Mouse (Mus musculus): ENCODE results near the gene Coro1c. TPM values are rescaled to one million over a fixed set of nuclear protein-coding genes. Genes with fewer than 3 reads are reported as not detected.

Gene Coro1c
- total RNA-seq, 1 experiment from 2014 or later: 52.9 TPM

DNA sequence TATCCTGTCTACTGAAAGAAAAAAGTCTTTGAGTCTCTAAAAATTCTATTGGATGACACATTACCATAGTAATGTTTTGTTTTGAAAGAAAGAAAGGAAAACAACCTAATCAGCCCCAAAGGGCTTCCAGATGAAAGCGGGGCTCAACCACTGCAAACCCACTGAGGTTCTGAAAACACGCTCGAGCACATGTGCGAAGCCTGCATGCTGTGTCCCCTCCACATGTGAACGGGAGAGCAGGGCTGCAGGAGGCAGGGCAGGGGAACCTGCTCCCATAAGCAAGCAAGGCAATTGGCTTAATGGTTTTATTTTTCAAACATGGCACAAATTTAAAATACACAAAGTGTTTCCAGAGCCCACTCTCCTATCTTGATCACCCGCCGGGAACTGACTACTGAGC lies 51.9 kb downstream of the Coro1c start:
- DNase-seq: no peak

DNA sequence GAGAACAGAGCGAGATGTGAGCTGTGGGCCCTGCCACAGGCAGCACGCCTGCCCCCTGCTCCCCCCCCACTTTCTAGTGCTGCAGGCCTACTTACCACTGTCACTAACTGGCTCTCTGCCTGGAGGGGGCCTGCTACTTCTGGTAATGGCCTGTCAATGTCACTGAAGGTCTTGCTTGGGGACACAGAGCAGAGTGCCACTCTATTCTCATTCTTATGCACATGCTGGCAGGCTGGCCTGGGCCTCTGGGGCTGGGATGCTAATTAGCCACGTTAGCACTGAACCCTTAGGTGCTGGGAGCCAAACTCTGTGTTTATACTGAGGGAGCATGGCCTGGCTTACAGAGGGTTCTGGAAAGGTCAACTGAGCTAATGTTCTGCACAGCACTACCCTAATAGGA lies 52.9 kb downstream of the Coro1c start:
- DNase-seq: peak; percentile 67

DNA sequence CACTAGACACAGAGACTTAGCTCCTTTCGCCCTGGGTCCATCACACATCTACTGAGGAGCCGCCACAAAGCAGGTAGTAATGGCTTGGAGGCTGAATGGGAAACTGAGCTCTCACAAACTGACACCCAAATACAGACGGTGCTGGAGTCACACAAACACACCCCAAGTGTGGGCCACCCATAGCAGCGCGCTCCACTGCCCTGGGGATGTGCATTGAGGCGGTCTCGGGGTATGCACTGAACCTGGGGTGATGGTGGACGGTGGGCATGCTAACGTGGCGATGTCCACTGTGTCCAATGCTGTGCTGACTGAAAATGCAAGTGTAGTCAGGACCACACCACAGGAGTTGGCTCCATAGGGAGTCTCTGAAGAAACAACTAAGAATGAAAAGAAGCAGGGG lies 53.4 kb downstream of the Coro1c start:
- no peak for DNase-seq

DNA sequence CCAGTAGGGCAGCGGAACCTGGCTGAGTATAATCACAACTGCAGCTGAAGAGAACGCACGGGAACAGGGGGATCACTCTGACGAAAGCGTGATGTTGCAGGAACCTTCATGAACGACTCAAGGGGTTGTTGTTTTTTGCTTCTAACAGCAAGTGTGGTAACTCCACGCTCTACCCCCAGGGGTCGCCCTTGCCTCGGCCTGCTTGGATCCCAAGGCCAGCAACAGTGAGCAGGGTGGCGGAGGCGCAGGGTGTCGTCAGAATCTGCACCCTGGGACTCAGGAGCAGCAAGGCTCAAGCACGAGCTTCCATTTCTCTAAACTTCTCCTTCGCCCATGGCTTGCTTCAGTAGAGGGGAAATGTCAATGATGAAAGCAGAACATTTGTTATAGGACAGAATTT lies 54.1 kb downstream of the Coro1c start:
- DNase-seq: peak; percentile 95

DNA sequence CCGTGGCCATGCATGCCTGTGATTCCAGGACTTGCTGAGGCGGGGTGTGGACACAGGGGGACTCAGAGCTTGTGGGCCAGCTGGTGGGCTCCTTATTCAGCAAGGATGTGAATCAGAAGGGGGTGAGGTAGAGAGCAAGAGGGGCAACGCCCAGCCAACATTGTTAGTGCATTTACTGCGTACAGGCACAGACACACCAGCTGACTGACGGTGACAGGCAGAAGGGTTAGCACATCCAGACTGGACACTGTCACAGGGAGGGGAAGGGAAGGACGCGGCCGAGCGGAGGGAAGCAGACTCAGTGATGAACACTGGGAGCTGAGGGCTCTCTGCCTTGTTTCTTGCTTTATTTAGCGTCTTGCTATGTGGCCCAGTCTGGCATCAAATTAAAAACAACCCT lies 55.0 kb downstream of the Coro1c start:
- DNase-seq: no peak

DNA sequence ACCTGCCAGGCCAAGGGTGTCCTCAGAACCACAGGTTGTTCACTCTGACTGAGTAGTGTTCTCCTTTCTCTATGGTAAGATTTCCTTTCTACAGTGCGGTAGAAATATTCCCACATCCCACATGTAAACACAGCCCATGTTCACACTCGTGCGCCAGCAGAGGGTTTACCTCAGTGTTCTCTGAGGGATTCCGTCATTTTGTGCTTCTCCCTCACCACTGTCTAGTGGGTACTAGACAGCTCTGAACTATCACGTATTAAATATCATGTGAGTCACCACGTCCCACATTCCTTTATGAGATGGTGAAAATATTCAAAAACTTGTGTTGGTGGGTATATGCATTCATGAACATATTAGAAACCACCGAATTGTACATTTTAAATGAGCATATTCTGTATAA lies 56.1 kb downstream of the Coro1c start:
- no peak for DNase-seq

DNA sequence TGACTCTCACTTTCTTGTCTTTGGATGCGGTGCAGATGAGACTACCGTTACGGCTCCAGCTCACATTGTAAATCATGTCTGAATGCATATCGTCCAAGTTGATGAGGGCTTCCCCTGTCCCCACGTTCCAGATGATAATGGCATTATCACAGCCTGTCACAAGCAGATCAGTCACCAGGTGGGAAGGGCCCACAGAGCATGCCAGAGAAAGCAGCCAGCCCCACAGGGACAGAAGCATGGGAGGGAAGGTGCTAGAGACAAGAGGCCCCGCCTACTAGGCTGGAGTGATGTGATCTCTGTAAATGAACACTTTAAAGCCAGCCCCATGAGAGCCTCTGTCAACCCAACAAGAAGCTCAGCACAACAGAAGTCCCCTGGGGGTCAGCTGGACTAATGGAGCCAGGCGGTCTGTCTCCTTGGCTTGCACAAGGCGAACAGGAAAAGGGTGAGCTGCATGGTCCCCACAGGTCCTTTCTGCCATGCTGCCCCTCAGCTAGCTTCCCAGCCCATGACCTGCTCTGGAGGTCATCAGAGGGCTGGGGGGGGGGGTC lies 57.8 kb downstream of the Coro1c start:
- no peak for DNase-seq

DNA sequence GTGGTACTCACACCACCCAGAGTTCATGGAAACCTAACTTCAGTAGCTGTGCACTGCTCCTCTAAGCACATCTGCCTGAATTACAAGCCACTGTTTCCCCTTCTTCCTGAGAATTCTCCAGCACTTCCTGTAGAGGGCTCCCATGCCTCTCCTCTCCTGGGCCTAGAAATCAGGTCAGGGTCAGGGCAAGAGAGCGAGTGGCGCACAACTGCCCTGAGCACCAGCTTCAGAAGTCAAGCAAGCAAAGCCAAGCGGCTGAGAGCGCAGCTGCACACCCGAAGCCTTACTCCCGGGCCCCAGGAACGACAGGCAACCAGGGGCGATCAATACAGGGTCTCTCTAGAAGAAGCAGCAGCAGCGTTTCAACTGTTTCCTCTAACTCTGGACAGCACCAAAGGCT lies 60.9 kb downstream of the Coro1c start:
- peak; percentile 66 for DNase-seq

DNA sequence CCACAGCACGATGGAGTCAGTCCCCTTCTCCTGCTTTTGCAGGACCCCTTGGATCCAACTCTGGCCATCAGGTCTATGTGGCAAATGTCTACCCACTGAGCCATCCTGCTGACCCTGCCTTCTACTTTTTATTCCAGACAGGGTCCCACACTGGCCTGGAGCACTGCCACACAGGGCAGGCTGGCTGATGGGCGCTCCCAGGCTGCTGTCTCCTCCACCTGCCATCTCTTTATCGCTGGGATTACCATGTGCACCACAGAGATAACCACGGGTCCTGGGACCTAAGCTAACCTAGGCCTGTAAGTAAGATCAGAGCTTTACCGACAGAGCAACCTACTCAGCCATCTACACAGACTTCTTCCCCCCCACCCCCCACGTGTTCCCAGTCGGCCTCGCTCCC lies 61.9 kb downstream of the Coro1c start:
- DNase-seq: no peak

DNA sequence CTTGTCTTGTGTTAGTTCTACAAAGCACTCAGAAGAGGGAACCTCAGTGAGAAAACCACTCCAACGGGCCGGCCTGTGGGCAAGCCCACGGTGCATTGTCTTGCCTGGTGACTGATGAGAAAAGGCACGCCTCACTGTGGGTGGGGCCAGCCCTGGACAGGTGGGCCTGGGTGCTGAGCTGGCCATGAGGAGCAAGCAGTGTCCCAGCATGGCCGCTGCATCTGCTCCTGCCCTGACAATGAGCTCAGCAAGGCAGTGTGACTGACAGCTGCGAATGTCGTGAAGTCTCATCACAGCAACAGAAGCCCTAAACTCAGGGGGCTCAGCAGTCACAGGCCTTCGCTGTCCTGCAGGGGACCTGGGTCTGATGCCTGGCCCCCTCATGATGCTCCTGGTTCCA lies 62.9 kb downstream of the Coro1c start:
- DNase-seq: no peak

DNA sequence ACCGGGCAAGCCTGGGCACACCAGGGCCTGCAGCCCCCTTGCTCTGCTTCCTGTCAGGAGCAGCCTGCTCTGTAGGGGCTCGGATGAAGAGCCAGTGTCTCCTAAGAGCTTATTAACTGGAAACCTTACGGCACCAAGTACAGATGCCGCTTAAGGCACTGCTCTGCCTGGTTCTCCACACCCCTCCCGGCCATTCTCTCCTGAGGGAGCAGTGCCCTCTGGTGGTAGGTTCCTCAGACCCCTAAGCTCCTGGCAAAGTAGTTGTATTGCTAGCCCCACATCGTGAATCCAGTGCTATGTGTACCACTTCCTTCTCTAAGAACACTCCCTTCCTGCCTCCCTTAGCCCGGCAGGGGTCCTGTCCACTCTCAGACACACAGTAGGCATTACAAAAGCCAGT lies 63.8 kb downstream of the Coro1c start:
- DNase-seq: peak; percentile 87

DNA sequence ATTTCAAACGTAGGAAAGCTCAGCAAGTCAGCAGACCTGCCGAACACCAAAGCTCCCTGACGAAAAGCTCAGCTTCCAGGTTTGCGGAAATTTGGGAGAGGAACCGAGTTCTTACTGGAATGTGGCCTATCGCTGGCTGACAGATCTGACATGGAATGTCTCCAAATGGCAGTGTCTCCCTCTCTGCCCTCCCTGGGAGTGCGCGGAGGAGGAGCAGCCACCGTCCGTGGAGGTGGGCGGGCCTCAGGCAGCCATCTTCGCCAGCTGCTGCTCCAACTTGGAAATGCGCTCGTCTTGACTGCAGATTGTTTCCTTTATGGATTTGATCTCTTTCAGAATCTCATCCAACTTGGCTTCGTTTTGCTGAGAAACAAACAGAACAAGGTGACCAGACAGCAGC lies 64.5 kb downstream of the Coro1c start:
- DNase-seq: no peak

DNA sequence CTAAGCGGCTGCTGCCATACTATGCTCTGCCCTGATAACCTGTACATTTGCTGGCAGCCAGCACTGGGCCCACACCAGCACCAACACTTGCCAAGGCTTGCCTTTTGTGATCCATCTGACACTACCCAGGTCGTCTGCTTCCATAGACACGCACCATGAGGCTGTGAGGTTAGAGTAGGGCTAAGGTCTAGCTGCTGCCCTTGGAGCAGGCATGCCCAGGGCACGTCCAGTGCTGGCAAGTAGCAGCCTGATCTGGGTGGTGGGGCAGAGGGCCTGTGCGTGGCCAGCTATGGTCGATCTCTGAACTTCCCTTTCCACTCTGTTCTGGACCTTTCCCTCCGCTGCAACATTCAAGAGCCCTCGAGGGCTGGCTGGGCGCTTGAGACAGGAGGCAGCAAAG lies 65.7 kb downstream of the Coro1c start:
- no peak for DNase-seq

DNA sequence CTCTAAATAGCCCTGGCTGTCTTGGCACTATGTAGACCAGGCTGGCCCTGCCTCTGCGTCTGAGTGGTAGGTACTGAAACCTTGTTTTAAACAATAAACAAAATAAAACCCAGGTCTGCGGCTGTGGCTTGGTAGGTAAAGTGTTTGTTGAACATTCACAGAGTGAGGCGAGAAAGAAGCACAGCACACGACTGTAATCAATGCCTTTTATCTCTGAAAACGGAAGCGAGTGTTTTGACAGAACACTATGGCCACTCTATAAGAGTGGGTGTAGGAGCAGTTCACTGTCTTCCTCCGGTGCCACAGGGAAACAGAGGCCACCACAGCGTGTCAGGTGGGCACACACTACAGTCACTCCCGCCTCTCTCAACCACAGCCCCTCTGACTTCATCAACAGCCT lies 66.3 kb downstream of the Coro1c start:
- no peak for DNase-seq

DNA sequence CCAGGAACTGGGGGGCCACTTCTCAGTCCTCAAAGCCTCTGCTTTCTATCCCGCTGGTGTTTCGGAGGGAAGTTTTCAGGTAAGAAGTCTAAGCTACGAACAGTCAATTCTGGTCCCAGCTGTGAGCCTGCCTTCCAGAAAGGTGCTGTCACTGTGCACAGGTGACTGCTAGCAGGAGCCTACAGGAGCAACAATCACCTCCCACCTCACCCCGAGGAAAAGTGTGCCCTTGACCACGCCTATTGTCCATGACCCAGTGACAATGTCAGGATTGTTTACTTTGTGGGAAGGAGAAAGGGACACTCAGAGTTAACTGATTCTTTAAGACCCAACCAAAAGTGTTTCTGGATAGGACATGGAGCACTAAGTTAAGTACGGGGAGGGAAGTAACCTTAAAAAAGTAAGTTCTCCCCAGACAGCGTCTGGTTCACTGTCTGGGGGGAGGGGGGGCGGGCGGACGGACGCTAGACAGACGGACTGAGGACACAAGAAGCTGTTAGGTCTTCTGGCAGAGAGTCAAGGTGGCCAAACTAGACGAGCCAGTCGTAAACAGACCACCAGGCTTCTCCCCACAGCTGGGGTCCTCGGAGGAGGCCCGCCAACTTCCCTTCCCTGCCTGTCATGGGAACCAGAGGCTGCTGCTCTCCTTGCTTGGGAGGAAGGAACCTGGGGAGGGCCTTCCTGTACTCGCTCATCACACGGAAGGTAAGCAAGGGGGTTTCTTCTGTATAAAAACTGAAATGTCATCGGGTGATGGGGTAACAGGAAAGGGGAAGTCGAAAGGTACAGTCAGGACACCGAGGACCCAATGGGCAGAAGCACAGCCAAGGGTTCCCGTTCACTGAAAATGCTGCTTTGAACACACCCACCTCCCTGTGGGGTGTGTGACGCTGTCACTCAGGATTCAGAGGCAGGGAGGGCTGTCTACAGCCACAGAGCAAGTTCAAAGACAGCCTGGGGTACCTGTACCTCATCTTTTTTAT lies 67.0 kb downstream of the Coro1c start:
- no peak for DNase-seq

DNA sequence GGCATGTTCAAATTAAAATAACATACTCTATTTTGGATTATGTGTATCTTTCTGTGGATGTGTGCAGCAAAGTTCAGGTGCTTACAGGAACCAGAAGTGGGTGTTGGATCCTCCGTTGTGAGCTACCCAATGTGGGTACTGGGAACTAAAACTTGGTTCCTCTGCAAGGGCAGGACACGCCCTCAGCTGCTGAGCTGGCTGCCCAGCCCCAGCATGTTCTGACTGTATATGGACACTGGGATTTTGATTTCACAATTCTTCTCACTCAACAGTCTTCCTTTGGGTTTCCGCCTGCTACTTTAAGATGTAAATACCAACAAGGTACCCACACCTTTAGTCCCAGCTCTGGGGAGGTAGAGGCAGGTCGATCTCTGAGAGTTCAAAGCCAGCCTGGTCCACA lies 68.1 kb downstream of the Coro1c start:
- no peak for DNase-seq

DNA sequence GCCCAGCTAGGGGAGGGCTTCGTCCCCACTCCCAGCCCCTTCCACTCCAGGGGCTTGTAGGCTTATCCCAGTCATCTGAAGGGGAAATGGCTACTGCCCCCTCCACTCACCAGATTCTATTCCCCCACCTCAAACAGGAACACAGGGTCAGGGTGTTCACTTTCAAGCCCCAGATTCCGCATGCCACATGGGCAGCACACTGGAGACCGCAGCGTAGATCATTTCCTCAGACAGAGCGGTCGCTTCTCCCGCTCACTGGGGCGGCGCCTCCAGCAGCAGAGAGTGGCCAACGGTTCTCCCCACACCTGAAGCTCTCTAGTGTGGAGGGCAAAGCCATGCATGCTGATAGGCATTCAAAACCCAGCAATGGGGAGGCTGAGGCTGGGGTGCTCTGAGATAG lies 71.6 kb downstream of the Coro1c start:
- DNase-seq: no peak

DNA sequence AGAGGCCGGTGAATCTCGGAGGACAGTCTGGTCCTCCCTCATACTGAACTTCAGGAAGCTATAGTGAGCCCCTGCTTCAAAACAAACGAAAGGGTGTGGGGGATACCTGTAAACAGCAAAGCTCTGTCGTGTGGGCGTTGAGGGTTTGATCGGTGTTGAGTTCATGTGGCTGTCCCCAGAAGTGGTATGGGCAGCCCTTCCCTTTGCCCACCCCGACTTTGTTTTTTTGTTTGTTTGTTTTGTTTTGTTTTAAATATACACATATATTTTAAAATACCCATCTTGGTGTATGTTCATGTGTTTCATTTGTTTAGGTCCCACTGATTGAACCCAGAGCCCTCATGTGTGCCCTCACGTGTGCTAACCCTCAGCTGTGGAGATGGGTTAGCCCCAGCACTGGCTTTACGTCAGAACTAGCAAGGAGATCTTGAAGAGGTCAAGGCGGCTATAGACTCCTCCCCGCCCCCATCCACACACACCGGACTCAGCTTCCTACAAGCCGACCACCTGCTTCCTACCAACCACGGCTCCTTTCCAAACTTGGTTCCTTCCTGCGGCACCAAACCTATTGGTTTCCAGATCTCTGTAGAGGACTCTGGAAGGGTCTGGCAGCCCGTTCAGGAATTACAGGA lies 75.1 kb downstream of the Coro1c start:
- no peak for DNase-seq

DNA sequence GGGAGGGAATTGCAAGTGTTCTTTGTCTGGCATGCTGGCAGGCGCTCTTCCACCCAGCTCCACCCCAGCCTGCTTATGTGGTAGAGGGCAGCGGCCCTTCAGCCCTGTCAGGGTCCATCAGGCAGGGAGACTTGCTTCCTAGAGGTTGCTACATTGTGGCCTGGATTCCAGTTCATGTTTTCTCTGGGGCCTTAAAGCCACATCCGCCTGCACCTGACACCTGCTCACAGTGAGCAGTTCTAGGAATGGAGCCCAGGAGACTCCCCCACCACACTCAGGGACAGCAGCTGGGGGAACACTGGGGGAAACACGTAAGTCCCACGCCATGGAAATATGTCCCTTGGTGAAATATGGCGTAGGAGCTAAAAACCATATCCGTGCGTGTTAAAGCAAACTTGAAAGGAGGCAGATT lies 76.1 kb downstream of the Coro1c start, which contains the start of gene Selplg:
Selplg (minus strand) TSS at position 155 of the 412 bp plus-strand sequence.
- no peak for DNase-seq

DNA sequence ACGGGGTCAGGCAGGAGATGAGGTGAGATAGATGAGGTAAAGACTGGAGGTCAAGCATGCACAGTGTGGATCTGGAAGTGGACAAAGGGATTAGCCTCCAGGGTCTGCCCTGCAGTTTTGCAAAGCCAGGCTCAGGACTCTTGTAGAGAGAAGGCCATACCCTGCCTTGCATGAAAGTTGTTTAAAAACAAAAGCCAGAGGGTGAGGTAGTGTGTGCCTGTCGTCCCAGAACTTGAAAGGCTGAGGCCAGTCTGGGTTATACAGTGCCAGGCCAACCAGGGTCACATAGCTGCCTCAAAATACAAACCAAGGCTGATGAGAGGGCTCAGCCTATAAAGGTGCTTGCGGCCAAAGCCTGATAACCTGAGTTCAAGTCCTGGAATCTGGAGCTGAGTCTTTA lies 76.8 kb downstream of the Coro1c start:
- DNase-seq: no peak

DNA sequence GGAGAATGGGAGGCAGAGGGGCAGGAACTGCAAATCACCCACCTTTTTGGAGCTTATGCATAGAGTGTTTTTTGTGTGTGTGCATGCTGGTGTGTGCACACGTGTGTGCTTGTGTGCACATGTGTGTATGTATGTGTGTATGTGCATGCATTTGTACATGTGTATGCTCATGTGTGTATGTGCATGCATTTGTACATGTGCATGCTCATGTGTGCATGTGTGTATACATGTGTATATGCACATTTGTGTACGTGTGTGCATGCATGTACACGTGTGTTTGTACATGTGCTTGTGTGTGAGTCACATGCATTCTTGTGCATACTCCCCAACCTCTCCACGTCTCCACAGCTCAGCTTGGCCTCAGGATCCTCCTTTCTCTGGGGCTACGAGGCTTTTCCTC lies 77.8 kb downstream of the Coro1c start:
- DNase-seq: no peak

DNA sequence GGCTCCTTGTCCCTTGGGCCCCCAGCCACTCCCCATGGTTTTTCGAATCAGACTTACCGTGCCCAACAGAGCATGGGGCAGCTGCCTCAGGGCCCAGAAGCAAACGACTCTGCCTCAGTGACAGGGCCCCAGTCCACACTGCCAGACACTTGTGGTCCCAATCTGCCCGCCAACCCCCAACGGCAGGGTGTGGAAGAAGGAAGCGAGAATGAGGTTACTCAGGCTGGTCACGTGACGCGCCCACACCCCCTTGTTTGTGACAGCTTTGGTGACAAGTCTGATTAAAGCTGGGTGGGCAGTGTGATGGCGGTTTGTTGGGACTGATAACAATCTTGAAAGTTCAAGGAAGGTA lies 78.3 kb downstream of the Coro1c start:
- DNase-seq: peak; percentile 57

DNA sequence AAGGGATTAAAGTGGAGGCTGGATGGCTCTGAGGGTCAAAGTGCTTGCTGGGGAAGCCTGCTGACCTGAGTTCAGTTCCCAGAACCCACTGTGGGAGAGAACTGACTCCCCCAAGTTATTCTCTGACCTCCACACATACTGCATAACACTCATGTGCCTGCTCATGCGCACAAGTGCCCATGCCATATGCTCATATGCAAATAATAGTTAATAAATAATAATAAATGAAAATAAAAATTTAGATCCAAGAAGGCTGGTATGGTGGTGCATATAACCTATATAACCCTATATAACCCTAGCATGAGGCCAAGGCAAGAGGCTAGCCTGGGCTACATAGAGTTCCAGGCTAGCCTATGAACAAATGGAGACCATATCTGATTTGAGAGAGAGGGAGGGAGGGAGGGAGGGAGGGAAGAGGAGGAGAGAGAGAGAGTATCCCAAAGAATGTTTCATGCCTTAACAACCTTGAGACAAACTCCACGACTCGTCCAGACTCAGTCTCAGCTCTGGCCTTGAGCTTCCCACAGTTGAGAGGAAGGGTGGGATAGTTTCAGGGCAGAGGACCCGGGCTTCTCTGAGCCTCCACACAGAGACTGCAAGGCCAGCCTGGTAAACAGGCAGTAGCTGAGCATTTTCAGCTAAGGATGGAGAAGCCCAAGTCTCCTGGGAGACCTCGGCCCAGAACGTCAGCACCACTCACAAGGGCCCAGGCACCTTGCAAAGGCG lies 78.8 kb downstream of the Coro1c start:
- no peak for DNase-seq
